Mouse (Mus musculus): ENCODE data around the gene Adgrv1. TPM values are rescaled to one million over a fixed set of nuclear protein-coding genes. Genes with fewer than 3 reads are reported as not detected.

The Adgrv1 gene
- total and polyA plus RNA-seq, 3 experiments: 0.17 to 0.44 (median 0.27) TPM

DNA sequence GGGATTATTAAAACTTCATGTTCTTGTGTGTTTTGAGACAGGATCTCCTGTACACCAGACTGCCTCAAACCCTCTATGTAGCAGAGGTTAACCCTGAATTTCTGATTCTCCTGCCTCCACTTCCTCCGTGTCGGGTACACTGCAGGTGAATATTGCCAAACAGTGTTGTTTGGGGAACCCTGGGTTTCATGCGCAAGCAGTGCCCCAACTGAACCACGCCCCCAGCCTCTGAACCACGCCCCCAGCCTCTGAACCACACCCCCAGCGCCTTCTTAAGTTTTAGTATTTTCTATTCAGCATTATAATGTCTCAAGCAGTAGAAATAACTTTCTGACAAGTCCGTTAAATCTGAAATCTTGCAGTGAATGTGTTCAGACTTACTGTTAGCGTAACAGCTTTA, 195.9 kb downstream of the Adgrv1 start:
- Histone ChIP-seq H3K9me3 (replicated peaks; ENCODE audit: low read length) (no peaks in the 10 kb centered on the region), H3K27me3 (replicated peaks) (no peaks in the 10 kb centered on the region), H3K27ac (ENCODE audit: insufficient read depth, low read depth) (no peak overlapping the region), H3K79me2 (replicated peaks; ENCODE audit: control insufficient read depth, extremely low read depth, insufficient read depth, poor library complexity, severe bottlenecking) (no peaks in the 10 kb centered on the region), H3K4me2 (ENCODE audit: insufficient read depth, low read depth, poor library complexity, severe bottlenecking) (no peak overlapping the region), H3K4me3 (replicated peaks in 1 of 3; ENCODE audit: low read depth in 2 of 3, low read length in 2 of 3, poor library complexity in 1 of 3) (no peak overlapping the region), H3K36me3 (replicated peaks in 1 of 2; ENCODE audit: control insufficient read depth in 1 of 2, insufficient read depth in 1 of 2, low read length in 1 of 2) (no peaks in the 10 kb centered on the region), H3K4me1 (ENCODE audit: control insufficient read depth in 1 of 2, insufficient read depth in 2 of 2) (no peaks in the 10 kb centered on the region), H3K9ac (ENCODE audit: insufficient read depth, low read depth) (no peak overlapping the region)
- DNase-seq (ENCODE audit: extremely low read depth): no peak
- dilution Hi-C loops (cut with MboI; ENCODE audit: extremely low pct_ligation_motif_present, extremely low pct_unique_long_range_greater_than_20kb, low sequenced_read_pairs) (no loop called here), in situ Hi-C loops (cut with MboI; ENCODE audit: low pct_ligation_motif_present, low pct_unique_long_range_greater_than_20kb, low sequenced_read_pairs) (loop anchor here (25.0 kb wide), 1 partner anchor 200 kb away; the partner anchor contains the start of gene Adgrv1)
- TF ChIP-seq CHD2 (IDR thresholded peaks at IDR 0.05; ENCODE audit: low read length) (no peak), EP300 (IDR thresholded peaks at IDR 0.05; ENCODE audit: low read length) (no peak), ZMIZ1 (IDR thresholded peaks at IDR 0.05; ENCODE audit: low read depth, low read length) (no peak), ETS1 (conservative IDR thresholded peaks at IDR 0.05; ENCODE audit: low read depth, low read length) (no peak), SIN3A (IDR thresholded peaks at IDR 0.05; ENCODE audit: low read length) (no peak), USF1 (IDR thresholded peaks at IDR 0.05; ENCODE audit: low read depth, low read length) (no peak), CTCF (conservative IDR thresholded peaks at IDR 0.05 in 1 of 2, IDR thresholded peaks at IDR 0.05 in 1 of 2; ENCODE audit: low read depth in 2 of 2, low read length in 2 of 2) (no peak)

DNA sequence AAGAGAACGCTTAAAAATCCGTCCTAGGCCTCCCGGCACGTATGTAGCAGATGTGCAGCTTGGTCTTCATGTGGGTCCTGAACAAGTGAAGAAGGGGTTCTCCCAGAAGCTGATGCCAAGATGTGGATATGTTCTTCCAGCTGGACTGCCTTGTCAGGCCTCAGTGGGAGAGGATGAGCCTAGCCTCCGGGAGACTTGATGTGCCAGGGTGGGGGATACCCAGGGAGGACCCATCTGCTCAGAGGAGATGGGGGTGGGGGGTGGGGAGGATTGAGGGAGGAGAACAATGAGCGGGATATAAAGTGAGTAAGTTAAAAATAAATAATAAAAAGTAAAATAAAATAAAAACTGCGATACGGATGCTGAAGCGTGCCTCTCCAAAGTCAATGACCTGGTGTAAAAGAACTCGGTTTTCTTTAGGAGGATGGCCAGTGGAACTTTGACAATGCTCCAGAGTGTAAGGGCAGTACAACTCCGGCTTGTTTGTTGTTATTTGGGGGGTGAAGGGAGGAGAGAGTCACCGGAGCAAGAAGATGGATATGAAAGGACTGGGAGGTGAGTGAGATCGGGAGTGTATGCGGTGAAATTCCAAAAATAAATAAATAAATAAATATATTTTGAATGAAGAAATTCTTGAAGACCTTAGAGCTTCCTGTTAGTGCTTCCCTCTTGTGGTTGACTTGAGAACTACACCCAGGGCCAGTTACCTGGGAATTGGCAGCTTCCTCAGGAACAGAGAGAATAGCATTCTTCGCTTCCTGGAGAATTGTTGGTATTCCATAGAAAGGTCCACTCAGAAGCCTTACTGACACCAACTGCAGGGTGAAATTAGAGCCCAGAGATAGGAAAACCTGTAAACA, 205.8 kb downstream of the Adgrv1 start:
- peaks cover 0 to 11% of the 10 kb centered on the region in 2 experiments; a peak in 2 of 4 replicates for H3K4me1 ChIP-seq (ENCODE audit: control insufficient read depth in 1 of 2, insufficient read depth in 2 of 2)
- peak overlapping the region; percentile 53; the same call in 1 of the 2 replicates for H3K9ac ChIP-seq (ENCODE audit: insufficient read depth, low read depth)
- no peak overlapping the region for H3K4me3 ChIP-seq (replicated peaks in 1 of 3; ENCODE audit: low read depth in 2 of 3, low read length in 2 of 3, poor library complexity in 1 of 3)
- peak overlapping the region; percentile 82 for H3K4me2 ChIP-seq (ENCODE audit: insufficient read depth, low read depth, poor library complexity, severe bottlenecking)
- in situ Hi-C loops (cut with MboI; ENCODE audit: low pct_ligation_motif_present, low pct_unique_long_range_greater_than_20kb, low sequenced_read_pairs) (loop anchor here (25.0 kb wide), 1 partner anchor 210 kb away; the partner anchor contains the start of gene Adgrv1), dilution Hi-C loops (cut with MboI; ENCODE audit: extremely low pct_ligation_motif_present, extremely low pct_unique_long_range_greater_than_20kb, low sequenced_read_pairs) (no loop called here)
- no peaks in the 10 kb centered on the region for H3K36me3 ChIP-seq (replicated peaks in 1 of 2; ENCODE audit: control insufficient read depth in 1 of 2, insufficient read depth in 1 of 2, low read length in 1 of 2)
- H3K27me3 ChIP-seq (replicated peaks): no peaks in the 10 kb centered on the region
- H3K9me3 ChIP-seq (replicated peaks; ENCODE audit: low read length): peaks cover 2% of the 10 kb centered on the region
- H3K79me2 ChIP-seq (replicated peaks; ENCODE audit: control insufficient read depth, extremely low read depth, insufficient read depth, poor library complexity, severe bottlenecking): no peaks in the 10 kb centered on the region
- TF ChIP-seq SMC3 (IDR thresholded peaks at IDR 0.05; ENCODE audit: low read depth, low read length) (peak; percentile 46), SIN3A (IDR thresholded peaks at IDR 0.05; ENCODE audit: low read length) (no peak), RAD21 (IDR thresholded peaks at IDR 0.05; ENCODE audit: low read depth, low read length) (peak; percentile 18), CTCF (conservative IDR thresholded peaks at IDR 0.05 in 1 of 2, IDR thresholded peaks at IDR 0.05 in 1 of 2; ENCODE audit: low read depth in 2 of 2, low read length in 2 of 2) (peak; percentile 68 to 93)
- H3K27ac ChIP-seq (ENCODE audit: insufficient read depth, low read depth): no peak overlapping the region
- peak; percentile 43 for DNase-seq (ENCODE audit: extremely low read depth)

DNA sequence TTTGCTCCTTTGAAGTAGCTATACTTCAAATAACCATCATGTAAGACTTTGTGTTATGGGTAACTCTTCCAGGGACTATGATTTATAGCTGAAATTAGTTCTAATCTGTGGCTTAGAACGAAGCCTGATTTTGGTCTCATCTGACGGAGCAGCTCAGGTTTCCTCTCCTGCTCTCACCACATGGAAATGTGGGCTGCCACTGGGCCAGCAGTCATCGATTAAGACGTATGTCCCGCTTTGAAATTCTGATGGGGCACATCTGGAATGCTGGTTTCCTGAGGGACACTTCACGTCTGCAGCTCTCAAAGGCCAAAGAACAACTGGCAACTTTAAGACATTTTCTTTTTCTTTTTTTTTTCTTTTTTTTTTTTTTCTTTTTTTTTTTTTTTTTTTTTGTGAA, 207.8 kb downstream of the Adgrv1 start:
- H3K27me3 ChIP-seq (replicated peaks): no peaks in the 10 kb centered on the region
- H3K4me1 ChIP-seq (ENCODE audit: control insufficient read depth in 1 of 2, insufficient read depth in 2 of 2): no peaks in the 10 kb centered on the region; a peak in 1 of 4 replicates
- H3K27ac ChIP-seq (ENCODE audit: insufficient read depth, low read depth): no peak overlapping the region
- H3K36me3 ChIP-seq (replicated peaks in 1 of 2; ENCODE audit: control insufficient read depth in 1 of 2, insufficient read depth in 1 of 2, low read length in 1 of 2): no peaks in the 10 kb centered on the region
- in situ Hi-C loops (cut with MboI; ENCODE audit: low pct_ligation_motif_present, low pct_unique_long_range_greater_than_20kb, low sequenced_read_pairs) (loop anchor here (25.0 kb wide), 1 partner anchor 212 kb away; the partner anchor contains the start of gene Adgrv1), dilution Hi-C loops (cut with MboI; ENCODE audit: extremely low pct_ligation_motif_present, extremely low pct_unique_long_range_greater_than_20kb, low sequenced_read_pairs) (no loop called here)
- no peak for DNase-seq (ENCODE audit: extremely low read depth)
- no peak overlapping the region for H3K9ac ChIP-seq (ENCODE audit: insufficient read depth, low read depth)
- H3K4me2 ChIP-seq (ENCODE audit: insufficient read depth, low read depth, poor library complexity, severe bottlenecking): no peak overlapping the region
- TF ChIP-seq JUND (conservative IDR thresholded peaks at IDR 0.05; ENCODE audit: low read depth, low read length) (no peak), UBTF (IDR thresholded peaks at IDR 0.05; ENCODE audit: low read depth, low read length) (no peak), GABPA (IDR thresholded peaks at IDR 0.05; ENCODE audit: insufficient replicate concordance, low read depth, low read length) (no peak), ELF1 (IDR thresholded peaks at IDR 0.05; ENCODE audit: low read depth, low read length) (no peak), JUN (IDR thresholded peaks at IDR 0.05; ENCODE audit: insufficient read depth, low read depth, low read length) (no peak)
- no peaks in the 10 kb centered on the region for H3K79me2 ChIP-seq (replicated peaks; ENCODE audit: control insufficient read depth, extremely low read depth, insufficient read depth, poor library complexity, severe bottlenecking)
- H3K4me3 ChIP-seq (replicated peaks in 1 of 3; ENCODE audit: low read depth in 2 of 3, low read length in 2 of 3, poor library complexity in 1 of 3): no peak overlapping the region
- no peaks in the 10 kb centered on the region for H3K9me3 ChIP-seq (replicated peaks; ENCODE audit: low read length)

Measured in CH12.LX (cell line).